Mouse (Mus musculus): Measurements from ENCODE around the gene Igfbp2.

Igfbp2 gene

GRCm38 (mm10) chr1:72873078-72873477 lies 48.8 kb downstream of the Igfbp2 start:
- DNase-seq (ENCODE audit: low spot score) = no peak

- no peak for DNase-seq (ENCODE audit: low spot score)
These were observed 49.4 kb downstream of the Igfbp2 start for GRCm38 (mm10) chr1:72873511-72874286.

- no peak for DNase-seq (ENCODE audit: low spot score)
These were observed 50.2 kb downstream of the Igfbp2 start, which contains the start of gene Igfbp5 for GRCm38 (mm10) chr1:72874287-72875211. Gene Igfbp5 (minus strand): TSS chr1:72874884.

- DNase-seq (ENCODE audit: low spot score) = no peak
These were observed 51.4 kb downstream of the Igfbp2 start for GRCm38 (mm10) chr1:72875708-72876107.

GRCm38 (mm10) chr1:72876111-72876510 lies 51.8 kb downstream of the Igfbp2 start:
- no peak for DNase-seq (ENCODE audit: low spot score)

- no peak for DNase-seq (ENCODE audit: low spot score)
These were observed 53.6 kb downstream of the Igfbp2 start for GRCm38 (mm10) chr1:72877892-72878291.

- no peak for DNase-seq (ENCODE audit: low spot score)
These were observed 54.4 kb downstream of the Igfbp2 start for GRCm38 (mm10) chr1:72878473-72879318.

- DNase-seq (ENCODE audit: low spot score) = no peak
These were observed 55.0 kb downstream of the Igfbp2 start for GRCm38 (mm10) chr1:72879319-72879634.

GRCm38 (mm10) chr1:72885111-72885818 lies 61.0 kb downstream of the Igfbp2 start:
- no peak for DNase-seq (ENCODE audit: low spot score)

GRCm38 (mm10) chr1:72885819-72886169 lies 61.5 kb downstream of the Igfbp2 start:
- no peak for DNase-seq (ENCODE audit: low spot score)

- no peak for DNase-seq (ENCODE audit: low spot score)
These were observed 63.6 kb downstream of the Igfbp2 start for GRCm38 (mm10) chr1:72887910-72888309.

- DNase-seq (ENCODE audit: low spot score) = no peak
These were observed 71.5 kb downstream of the Igfbp2 start for GRCm38 (mm10) chr1:72895821-72896220.
